Mouse (Mus musculus): ENCODE measurements at regions not wholly inside any gene's neighbourhood (a gene's known extent, or its start where the extent isn't known, plus 50 kb on each side); places are given as distances from the start of the nearest gene placed in this dataset.

GRCm38 (mm10) chr4:131508154-131508553 lies 329.9 kb downstream of the Ptpru start:
- no peak for DNase-seq

GRCm38 (mm10) chr4:131511586-131511985 lies 326.5 kb downstream of the Ptpru start:
- DNase-seq, result no peak

GRCm38 (mm10) chr4:131512768-131513167 lies 325.3 kb downstream of the Ptpru start:
- DNase-seq, result no peak

GRCm38 (mm10) chr4:131520636-131521306 lies 317.3 kb downstream of the Ptpru start:
- DNase-seq, result no peak

- no peak for DNase-seq
Measured at GRCm38 (mm10) chr4:131521307-131521651, 316.8 kb downstream of the Ptpru start.

- no peak for DNase-seq
Measured at GRCm38 (mm10) chr4:131525236-131525635, 312.9 kb downstream of the Ptpru start.

- DNase-seq, result no peak
Measured at GRCm38 (mm10) chr4:131530491-131530890, 307.6 kb downstream of the Ptpru start.

- no peak for DNase-seq
Measured at GRCm38 (mm10) chr4:131531003-131531402, 307.1 kb downstream of the Ptpru start.

- no peak for DNase-seq
Measured at GRCm38 (mm10) chr4:131534831-131535230, 303.3 kb downstream of the Ptpru start.

GRCm38 (mm10) chr4:131538237-131538636 lies 299.9 kb downstream of the Ptpru start:
- DNase-seq, result no peak

- no peak for DNase-seq
Measured at GRCm38 (mm10) chr4:131546422-131547200, 291.5 kb downstream of the Ptpru start.

- DNase-seq, result no peak
Measured at GRCm38 (mm10) chr4:131549581-131549980, 288.5 kb downstream of the Ptpru start.

- no peak for DNase-seq
Measured at GRCm38 (mm10) chr4:131558513-131558912, 279.6 kb downstream of the Ptpru start.

GRCm38 (mm10) chr4:131563851-131564250 lies 274.2 kb downstream of the Ptpru start:
- no peak for DNase-seq

GRCm38 (mm10) chr4:131565203-131565602 lies 272.9 kb downstream of the Ptpru start:
- no peak for DNase-seq

- no peak for DNase-seq
Measured at GRCm38 (mm10) chr4:131567241-131567640, 270.8 kb downstream of the Ptpru start.

- DNase-seq, result no peak
Measured at GRCm38 (mm10) chr4:131569156-131569555, 268.9 kb downstream of the Ptpru start.

- no peak for DNase-seq
Measured at GRCm38 (mm10) chr4:131577571-131577970, 260.5 kb downstream of the Ptpru start.

GRCm38 (mm10) chr4:131585946-131586345 lies 252.1 kb downstream of the Ptpru start:
- no peak for DNase-seq

- DNase-seq, result no peak
Measured at GRCm38 (mm10) chr4:131587536-131587935, 250.6 kb downstream of the Ptpru start.

GRCm38 (mm10) chr4:131590136-131590535 lies 248.0 kb downstream of the Ptpru start:
- no peak for DNase-seq

- no peak for DNase-seq
Measured at GRCm38 (mm10) chr4:131591456-131591855, 246.6 kb downstream of the Ptpru start.

GRCm38 (mm10) chr4:131597996-131598395 lies 240.1 kb downstream of the Ptpru start:
- no peak for DNase-seq

- DNase-seq, result no peak
Measured at GRCm38 (mm10) chr4:131614434-131614833, 223.7 kb downstream of the Ptpru start.

All from thymus, postnatal 36 days (tissue).